In the genomic region with DNA sequence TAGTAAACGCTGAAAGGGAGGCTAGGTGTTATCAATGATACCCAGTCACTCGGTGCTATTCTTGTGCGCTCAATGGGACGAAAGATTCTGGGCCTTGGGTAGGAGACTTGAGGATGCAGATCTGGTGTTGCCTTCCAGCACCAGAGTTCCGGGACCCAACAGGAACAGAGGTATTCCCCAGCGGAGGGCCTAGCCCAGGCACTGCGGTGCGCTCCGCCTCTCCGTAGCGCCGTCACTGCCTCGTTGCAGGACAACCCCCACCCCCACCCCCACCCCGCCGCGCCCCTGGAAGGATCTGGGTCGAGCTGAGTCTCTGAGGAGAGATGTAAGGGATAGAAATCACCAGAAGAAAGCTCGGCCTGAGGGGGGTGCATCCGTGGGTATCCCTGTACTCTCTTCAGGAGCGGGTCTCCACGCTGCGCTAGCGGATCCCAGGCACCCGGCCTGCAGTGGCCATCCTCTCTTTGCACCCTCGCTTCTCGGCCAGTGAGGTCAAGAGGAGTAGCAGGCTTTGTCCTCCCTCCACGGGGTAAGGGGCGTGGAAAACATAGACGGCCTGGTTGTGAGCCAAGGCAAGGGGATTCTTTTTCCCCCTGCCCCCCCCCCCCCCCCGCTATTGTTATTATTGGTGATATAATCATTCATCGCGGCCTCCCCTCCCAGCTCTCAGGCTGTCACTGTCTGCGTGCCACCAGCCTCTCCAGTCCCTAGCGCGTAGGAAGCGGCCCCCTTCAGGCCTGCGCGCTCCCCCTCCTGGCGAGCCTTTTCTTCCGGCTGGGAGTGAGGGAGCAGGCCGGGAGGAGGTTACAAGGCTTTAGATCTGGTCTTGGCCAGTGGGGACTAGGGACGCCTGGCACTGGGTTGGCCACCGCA, we compare ENCODE assay signal across 7 mouse cellular contexts. TPM values are rescaled to one million over a fixed set of nuclear protein-coding genes. Genes with fewer than 3 reads are reported as not detected.
DNase-seq lines count a peak whose midpoint lies in the region; ATAC-seq and TF ChIP-seq lines count a peak whose summit lies in the region.

No protein-coding gene starts in this region.

- H3K9ac ChIP-seq in midbrain, embryonic 12.5 days (replicated peaks), result peak overlapping the region; percentile 83

- peak overlapping the region; percentile 80 for H3K4me2 ChIP-seq in midbrain, embryonic 12.5 days (replicated peaks)

- TF ChIP-seq POLR2A in small intestine, adult 2 months (IDR thresholded peaks at IDR 0.05; ENCODE audit: low read depth, low read length), result no peak; the same call in 1 of the 2 replicates

- TF ChIP-seq CTCF in small intestine, adult 2 months (IDR thresholded peaks at IDR 0.05; ENCODE audit: extremely low read depth, insufficient read length, insufficient replicate concordance, low read depth, low read length), result peak; percentile 32; the same call in 1 of the 2 replicates

- under 1% methylated on average over 42 of the region's 43 CpGs for WGBS in limb, embryonic 10.5 days
- WGBS in midbrain, embryonic 12.5 days, result under 1% methylated on average over 42 of the region's 43 CpGs
- WGBS in small intestine, adult 2 months, result under 1% methylated on average over 43 of the region's 43 CpGs

- peak; percentile 57 for ATAC-seq in granulocyte monocyte progenitor cell, adult 5-6 weeks (replicated peaks; ENCODE audit: poor library complexity, severe bottlenecking)
- ATAC-seq in midbrain, embryonic 12.5 days (ENCODE audit: low FRiP score, low read depth), result peak; percentile 88

- H3K27ac ChIP-seq in limb, embryonic 10.5 days, result peak overlapping the region; percentile 97
- peak overlapping the region; percentile 97 for H3K27ac ChIP-seq in midbrain, embryonic 12.5 days (replicated peaks)
- peak overlapping the region; percentile 93 for H3K27ac ChIP-seq in small intestine, adult 2 months (ENCODE audit: insufficient read depth, low read depth, low read length)

- H3K27me3 ChIP-seq in limb, embryonic 10.5 days (ENCODE audit: low read depth, poor library complexity, severe bottlenecking), result no peaks in the 10 kb centered on the region
- H3K27me3 ChIP-seq in midbrain, embryonic 12.5 days, result no peaks in the 10 kb centered on the region
- H3K27me3 ChIP-seq in small intestine, adult 2 months (ENCODE audit: control insufficient read depth, insufficient read depth, low read length), result no peaks in the 10 kb centered on the region

- peaks cover 12% of the 10 kb centered on the region for H3K4me1 ChIP-seq in limb, embryonic 10.5 days
- peaks cover 14% of the 10 kb centered on the region for H3K4me1 ChIP-seq in midbrain, embryonic 12.5 days
- no peaks in the 10 kb centered on the region; the same call in 1 of the 2 replicates for H3K4me1 ChIP-seq in small intestine, adult 2 months (ENCODE audit: control insufficient read depth, insufficient read depth, insufficient read length, low read length)

- DNase-seq in adrenal gland, adult 8-10 months, result peak; percentile 80
- peak; percentile 90 for DNase-seq in embryo, embryonic 9.5 days (ENCODE audit: extremely low spot score)
- peak; percentile 84 for DNase-seq in kidney, adult 11 months
- DNase-seq in limb, embryonic 10.5 days (ENCODE audit: low spot score), result peak; percentile 88

- peak overlapping the region; percentile 77 for H3K4me3 ChIP-seq in limb, embryonic 10.5 days
- peak overlapping the region; percentile 61 for H3K4me3 ChIP-seq in midbrain, embryonic 12.5 days
- peak overlapping the region; percentile 80 for H3K4me3 ChIP-seq in small intestine, adult 2 months (ENCODE audit: low read depth, low read length)

- H3K36me3 ChIP-seq in limb, embryonic 10.5 days, result peaks cover 47% of the 10 kb centered on the region
- H3K36me3 ChIP-seq in midbrain, embryonic 12.5 days, result peaks cover 5% of the 10 kb centered on the region; the same call in 1 of the 2 replicates
- no peaks in the 10 kb centered on the region for H3K36me3 ChIP-seq in small intestine, adult 2 months (ENCODE audit: control insufficient read depth, insufficient read depth, low read length)

- no peaks in the 10 kb centered on the region for H3K9me3 ChIP-seq in limb, embryonic 10.5 days (replicated peaks)
- H3K9me3 ChIP-seq in midbrain, embryonic 12.5 days, result no peaks in the 10 kb centered on the region

RNA-seq across cellular contexts. Expression of a gene that starts 0.7 kb away (rescaled TPM):
- 10 to 100 TPM; 15.5 to 26.8 (median 20.7) TPM for total RNA-seq in adrenal gland, adult 8-10 months (2022)
- total RNA-seq in granulocyte monocyte progenitor cell, adult 5-6 weeks (2014; fragmentation: Nextera tagmentation), result 11.5 and 17.5 TPM in 2 replicates
- 7.0 and 10.6 TPM in 2 replicates for total RNA-seq in granulocyte monocyte progenitor cell, adult 5-6 weeks (2017)
- 26.5 and 28.3 TPM in 2 replicates for polyA plus RNA-seq in limb, embryonic 10.5 days (2016; fragmentation: Nextera tagmentation; extraction: Ambion mirVana)
- polyA plus RNA-seq in midbrain, embryonic 12.5 days (2016; fragmentation: Nextera tagmentation; extraction: Ambion mirVana), result 28.6 and 30.4 TPM in 2 replicates
- polyA plus RNA-seq in small intestine, adult 2 months (2012; rRNA removed), result 1.1 and 3.4 TPM in 2 replicates

RNA-seq across cellular contexts. Expression of a gene that starts 0.8 kb away (rescaled TPM):
- 10 to 100 TPM; 17.3 to 23.7 (median 19.4) TPM for total RNA-seq in adrenal gland, adult 8-10 months (2022)
- total RNA-seq in granulocyte monocyte progenitor cell, adult 5-6 weeks (2014; fragmentation: Nextera tagmentation), result 38.3 and 40.7 TPM in 2 replicates
- total RNA-seq in granulocyte monocyte progenitor cell, adult 5-6 weeks (2017), result 33.4 and 35.5 TPM in 2 replicates
- polyA plus RNA-seq in limb, embryonic 10.5 days (2016; fragmentation: Nextera tagmentation; extraction: Ambion mirVana), result 77.8 and 80.8 TPM in 2 replicates
- polyA plus RNA-seq in midbrain, embryonic 12.5 days (2016; fragmentation: Nextera tagmentation; extraction: Ambion mirVana), result 46.9 and 50.2 TPM in 2 replicates
- 2.2 and 5.0 TPM in 2 replicates for polyA plus RNA-seq in small intestine, adult 2 months (2012; rRNA removed)

RNA-seq across cellular contexts. Expression of a gene that starts 17.2 kb away (rescaled TPM):
- total RNA-seq in adrenal gland, adult 8-10 months (2022), result 10 to 100 TPM in 1 of 4 experiments, 1 to 10 TPM in 3; 8.2 to 12.6 (median 9.0) TPM
- total RNA-seq in granulocyte monocyte progenitor cell, adult 5-6 weeks (2014; fragmentation: Nextera tagmentation), result 64.6 and 67.6 TPM in 2 replicates
- 51.4 and 74.2 TPM in 2 replicates for total RNA-seq in granulocyte monocyte progenitor cell, adult 5-6 weeks (2017)
- polyA plus RNA-seq in limb, embryonic 10.5 days (2016; fragmentation: Nextera tagmentation; extraction: Ambion mirVana), result 92.5 and 111 TPM in 2 replicates
- polyA plus RNA-seq in midbrain, embryonic 12.5 days (2016; fragmentation: Nextera tagmentation; extraction: Ambion mirVana), result 85.2 and 85.7 TPM in 2 replicates
- 0.83 and 1.6 TPM in 2 replicates for polyA plus RNA-seq in small intestine, adult 2 months (2012; rRNA removed)

RNA-seq across cellular contexts. Expression of a gene that starts 28.1 kb away (rescaled TPM):
- 10 to 100 TPM; 20.7 to 27.1 (median 23.2) TPM for total RNA-seq in adrenal gland, adult 8-10 months (2022)
- total RNA-seq in granulocyte monocyte progenitor cell, adult 5-6 weeks (2014; fragmentation: Nextera tagmentation), result 7.8 and 11.2 TPM in 2 replicates
- total RNA-seq in granulocyte monocyte progenitor cell, adult 5-6 weeks (2017), result 4.8 and 7.9 TPM in 2 replicates
- polyA plus RNA-seq in limb, embryonic 10.5 days (2016; fragmentation: Nextera tagmentation; extraction: Ambion mirVana), result 19.3 and 21.7 TPM in 2 replicates
- polyA plus RNA-seq in midbrain, embryonic 12.5 days (2016; fragmentation: Nextera tagmentation; extraction: Ambion mirVana), result 46.0 and 47.9 TPM in 2 replicates
- 0.89 and 1.7 TPM in 2 replicates for polyA plus RNA-seq in small intestine, adult 2 months (2012; rRNA removed)

RNA-seq across cellular contexts. Expression of a gene that starts 57.7 kb away (rescaled TPM):
- total RNA-seq in adrenal gland, adult 8-10 months (2022), result under 1 TPM in 2 of 4 experiments, not detected in 2; 0.03 to 0.06 TPM
- total RNA-seq in granulocyte monocyte progenitor cell, adult 5-6 weeks (2014; fragmentation: Nextera tagmentation), result 0.15 and 0.19 TPM in 2 replicates
- total RNA-seq in granulocyte monocyte progenitor cell, adult 5-6 weeks (2017), result 0.05 and 0.30 TPM in 2 replicates
- polyA plus RNA-seq in limb, embryonic 10.5 days (2016; fragmentation: Nextera tagmentation; extraction: Ambion mirVana), result 0.03 and 0.11 TPM in 2 replicates
- polyA plus RNA-seq in midbrain, embryonic 12.5 days (2016; fragmentation: Nextera tagmentation; extraction: Ambion mirVana), result 0.14 and 0.24 TPM in 2 replicates
- polyA plus RNA-seq in small intestine, adult 2 months (2012; rRNA removed), result not detected in 2 replicates

Comparison
In these comparisons a context has a peak if more than half of its experiments do, and no peak if none do; other contexts are left out.
1. Peak in every context shown above with its lines: DNase-seq, ATAC-seq, H3K4me3 ChIP-seq and H3K27ac ChIP-seq.
2. RNA of a gene that starts 17.2 kb away (polyA plus RNA-seq): 92.5 to 111 TPM in limb, embryonic 10.5 days and 85.2 to 85.7 TPM in midbrain, embryonic 12.5 days; 0.83 to 1.6 TPM in small intestine, adult 2 months; every median in the first group is over 10 times any median in the second.